Mouse (Mus musculus) spleen, adult 2 months (tissue): ENCODE data around the gene Tmcc1. TPM values are rescaled to one million over a fixed set of nuclear protein-coding genes. Genes with fewer than 3 reads are reported as not detected.

ENCODE experiments used
- DNase-seq, 2 experiments: peaks; one replicate each; pipeline versions ENCODE4 v3.0.0 to v3.0.0-alpha.2; 2012 to 2021; ENCODE audit warnings: low spot score in 2 of 2, low read depth in 1 of 2
- H3K27ac ChIP-seq: fragments of 200-500 bp; 2 replicates; pipeline ENCODE4 v1.5.1; 2012; ENCODE audit warnings: low read length, inconsistent platforms; ENCODE audit not compliant: insufficient read depth
- H3K27me3 ChIP-seq: fragments of 200-500 bp; 2 replicates; pipeline ENCODE4 v1.6.1; 2012; ENCODE audit warnings: mild to moderate bottlenecking, moderate library complexity, low read length, inconsistent platforms; ENCODE audit not compliant: control insufficient read depth, insufficient read depth
- H3K36me3 ChIP-seq: fragments of 200-500 bp; 2 replicates; pipeline ENCODE4 v1.6.1; 2012; ENCODE audit warnings: mild to moderate bottlenecking, low read length, inconsistent platforms; ENCODE audit not compliant: control insufficient read depth, insufficient read depth
- H3K4me1 ChIP-seq: fragments of 200-500 bp; 2 replicates; pipeline ENCODE4 v1.6.1; 2011; ENCODE audit warnings: inconsistent platforms; ENCODE audit not compliant: control insufficient read depth, insufficient read depth, insufficient read length
- H3K4me3 ChIP-seq: fragments of 200-500 bp; 2 replicates; pipeline ENCODE4 v1.5.1; 2011; ENCODE audit warnings: mild to moderate bottlenecking, inconsistent platforms; ENCODE audit not compliant: insufficient read depth, insufficient read length; ENCODE audit errors: extremely low read depth
- CTCF ChIP-seq: fragments of 200-500 bp; IDR thresholded peaks from 2 replicates; pipeline ENCODE4 v1.5.1; 2011; ENCODE audit warnings: mild to moderate bottlenecking, inconsistent platforms; ENCODE audit not compliant: insufficient read depth, insufficient read length, insufficient replicate concordance; ENCODE audit errors: extremely low read depth
- POLR2A ChIP-seq: fragments of 200-500 bp; IDR thresholded peaks from 2 replicates; pipeline ENCODE4 v1.6.1; 2011; ENCODE audit warnings: low read depth, low read length, inconsistent platforms
- WGBS: fragments of 180-500 bp; shearing (Covaris S2); methylation state at CpG from one replicate; pipeline ENCODE4 v1.1.7; 2018; 5-methylcytosine and 5-hydroxymethylcytosine counted together
- polyA plus RNA-seq: library from polyadenylated mRNA; depleted of rRNA; stranded (reverse); fragments of >200 nt; gene quantifications from 2 replicates; pipeline ENCODE4 v1.2.3, GENCODE M21; 2012

The Tmcc1 gene
- polyA plus RNA-seq, 1 experiment, result 7.6 TPM

DNA sequence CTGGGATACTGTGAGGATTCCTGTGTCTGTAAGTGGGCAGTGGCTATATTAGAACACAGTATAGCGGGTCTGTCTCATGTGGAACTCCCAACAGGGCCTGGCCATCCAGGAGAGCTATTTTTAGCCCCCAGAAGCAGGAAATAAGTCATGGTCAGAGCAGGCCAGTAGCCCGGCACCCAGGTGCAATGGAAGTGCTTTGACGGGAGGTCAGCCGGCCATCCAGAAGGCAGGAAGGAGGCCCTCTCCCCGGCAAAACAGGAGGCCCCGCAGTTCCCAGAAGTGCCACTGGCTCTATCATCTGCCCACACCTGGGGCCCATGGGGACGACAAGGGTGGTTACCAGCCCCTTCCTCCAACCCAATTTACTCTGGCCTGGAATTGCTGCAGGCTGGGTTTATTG lies 189.2 kb downstream of the Tmcc1 start:
- WGBS, result 37% methylated on average over 7 of the region's 7 CpGs
- DNase-seq, result no peak
- H3K36me3 ChIP-seq, result no peaks in the 10 kb centered on the region
- peak overlapping the region; percentile 44; the same call in 1 of the 2 replicates for H3K27ac ChIP-seq
- no peak for TF ChIP-seq POLR2A
- no peak for TF ChIP-seq CTCF
- H3K27me3 ChIP-seq, result no peaks in the 10 kb centered on the region
- H3K4me3 ChIP-seq, result no peak overlapping the region
- peaks cover 9% of the 10 kb centered on the region; the same call in 1 of the 2 replicates for H3K4me1 ChIP-seq

DNA sequence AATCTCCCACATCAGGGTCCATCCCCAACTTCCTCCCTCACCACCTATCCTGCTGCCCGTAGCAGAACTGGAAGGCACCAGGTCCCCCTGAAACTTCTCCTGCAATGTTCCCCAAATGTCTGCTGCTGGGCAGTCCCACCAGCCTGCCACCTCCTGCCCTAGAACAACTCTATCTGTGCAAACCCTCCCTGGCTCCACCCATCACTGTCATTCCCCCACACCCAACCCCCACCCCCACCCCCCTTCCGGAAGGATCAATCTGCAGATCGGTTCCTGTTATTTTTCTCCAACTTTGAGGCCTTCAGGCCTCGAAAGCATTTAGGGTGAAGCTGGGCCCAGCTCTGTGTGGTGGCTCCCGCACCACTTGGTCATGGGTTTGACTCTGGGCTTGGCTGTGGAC lies 189.8 kb downstream of the Tmcc1 start:
- H3K27ac ChIP-seq, result peak overlapping the region; percentile 44
- H3K4me3 ChIP-seq, result no peak overlapping the region
- no peak for DNase-seq
- peaks cover 9% of the 10 kb centered on the region; the same call in 1 of the 2 replicates for H3K4me1 ChIP-seq
- TF ChIP-seq POLR2A (no peak), CTCF (no peak)
- 20% methylated on average over 5 of the region's 5 CpGs for WGBS
- H3K27me3 ChIP-seq, result no peaks in the 10 kb centered on the region
- no peaks in the 10 kb centered on the region for H3K36me3 ChIP-seq

DNA sequence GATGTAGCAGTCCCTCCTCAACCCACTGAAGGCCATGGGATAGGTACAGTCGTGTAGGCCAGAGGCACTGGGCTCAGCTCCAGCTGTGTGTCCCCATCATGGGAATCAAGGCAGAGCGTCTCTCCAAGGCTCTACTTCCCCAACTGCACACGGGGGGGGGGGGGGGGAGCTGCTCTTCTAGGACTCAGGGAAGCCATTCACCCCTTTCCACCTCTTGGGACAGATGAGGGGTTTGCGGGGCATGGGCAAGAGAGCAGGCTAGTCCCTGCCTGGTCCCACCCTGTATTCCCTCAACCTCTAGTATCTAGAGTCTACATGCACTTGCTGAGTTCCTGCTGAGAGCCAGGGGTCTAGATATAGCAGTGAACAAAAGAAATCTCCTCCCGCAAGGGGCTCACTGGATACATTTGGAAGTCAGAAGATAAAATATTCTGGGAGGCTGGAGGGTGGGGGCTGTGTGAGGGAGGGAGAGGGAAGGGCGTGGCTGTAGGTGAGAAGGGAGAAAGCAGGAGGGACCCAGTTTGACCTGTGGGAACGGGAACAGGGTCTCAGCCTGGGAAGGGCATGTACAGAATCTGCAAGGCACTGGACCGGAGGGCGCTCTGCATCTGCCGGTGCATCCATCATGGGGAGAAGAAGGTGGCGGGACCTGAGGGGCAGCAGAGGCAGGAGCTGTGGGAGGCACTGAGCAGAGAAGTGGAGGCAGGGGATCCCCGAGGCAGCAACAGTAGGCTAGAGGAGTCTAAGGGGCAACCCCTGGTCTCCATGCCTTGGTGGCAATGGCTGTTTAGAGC lies 190.8 kb downstream of the Tmcc1 start:
- TF ChIP-seq CTCF, result no peak
- TF ChIP-seq POLR2A, result no peak
- WGBS, result 83% methylated on average over 12 of the region's 12 CpGs

DNA sequence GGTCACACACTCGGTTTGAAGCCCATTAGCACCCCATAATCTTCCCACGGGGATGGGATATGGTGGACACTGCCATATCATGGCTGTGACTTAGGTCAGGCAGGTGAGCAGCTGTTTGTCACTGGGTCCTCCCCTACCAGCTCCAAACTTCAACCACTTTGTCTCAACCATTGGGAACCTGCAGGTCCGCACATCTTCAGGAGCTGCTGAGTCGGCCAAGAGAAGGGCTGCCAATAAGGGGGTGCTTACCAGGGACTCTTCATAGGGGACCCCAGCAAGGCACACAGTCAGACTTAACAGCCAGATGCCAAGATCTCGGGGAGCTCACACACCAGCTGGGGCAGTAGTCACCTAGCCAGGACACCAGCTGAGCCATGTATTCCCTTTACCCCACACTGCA lies 192.4 kb downstream of the Tmcc1 start:
- no peak overlapping the region for H3K4me3 ChIP-seq
- H3K4me1 ChIP-seq, result peaks cover 15% of the 10 kb centered on the region; the same call in 1 of the 2 replicates
- no peaks in the 10 kb centered on the region for H3K36me3 ChIP-seq
- no peak overlapping the region for H3K27ac ChIP-seq
- 90% methylated on average over 5 of the region's 5 CpGs for WGBS
- no peak for DNase-seq
- TF ChIP-seq POLR2A, result no peak
- TF ChIP-seq CTCF, result no peak
- no peaks in the 10 kb centered on the region for H3K27me3 ChIP-seq

More for the DNA sequence above, 190.8 kb downstream of the Tmcc1 start:
- DNase-seq, result no peak
- H3K36me3 ChIP-seq, result no peaks in the 10 kb centered on the region
- no peak overlapping the region for H3K27ac ChIP-seq
- H3K4me1 ChIP-seq, result peaks cover 9% of the 10 kb centered on the region; the same call in 1 of the 2 replicates
- no peak overlapping the region for H3K4me3 ChIP-seq
- no peaks in the 10 kb centered on the region for H3K27me3 ChIP-seq

DNA sequence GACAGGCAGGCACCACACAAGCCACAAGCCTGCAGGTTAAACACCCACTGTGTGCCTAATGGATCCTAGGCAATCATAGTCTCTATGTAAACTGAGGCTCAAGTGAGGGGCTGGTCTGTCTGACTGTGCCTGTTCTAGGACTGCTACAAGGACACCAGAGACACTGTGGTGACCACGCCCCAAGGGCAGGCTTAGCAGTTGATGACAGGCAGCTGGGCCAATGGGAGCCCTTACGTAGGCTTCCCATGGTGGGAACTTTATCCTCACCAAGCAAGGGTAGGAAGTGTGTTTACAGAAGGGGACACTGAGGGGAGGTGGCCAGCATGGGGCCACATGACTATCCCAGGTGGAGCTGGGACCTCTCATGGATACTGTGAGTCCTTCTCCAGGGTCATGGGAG lies 194.1 kb downstream of the Tmcc1 start:
- Histone ChIP-seq H3K27me3 (peaks cover 2% of the 10 kb centered on the region; the same call in 1 of the 2 replicates), H3K27ac (no peak overlapping the region), H3K4me3 (no peak overlapping the region), H3K36me3 (no peaks in the 10 kb centered on the region), H3K4me1 (peaks cover 22% of the 10 kb centered on the region)
- WGBS, result 94% methylated on average over 2 of the region's 2 CpGs
- no peak for TF ChIP-seq POLR2A
- no peak for TF ChIP-seq CTCF
- no peak for DNase-seq

DNA sequence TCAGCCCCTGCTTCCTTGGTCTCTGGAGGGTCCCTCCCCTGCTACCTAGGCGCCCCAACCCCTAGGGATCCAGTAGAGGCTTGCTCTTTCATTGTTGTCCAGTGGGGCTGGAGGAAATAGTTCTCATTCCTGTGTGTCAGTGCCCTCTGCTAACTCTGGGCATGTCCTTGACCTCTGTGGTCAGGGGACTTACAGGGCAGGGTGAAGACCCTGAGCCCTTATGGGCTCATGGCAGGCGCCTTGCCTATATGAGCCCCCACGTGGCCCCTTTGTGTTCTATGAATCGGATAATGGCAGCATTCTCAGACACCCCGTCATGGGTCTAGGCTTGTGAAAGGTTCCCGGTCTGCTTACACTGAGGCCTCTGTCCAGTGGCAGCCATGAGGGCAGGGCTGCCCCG lies 194.5 kb downstream of the Tmcc1 start:
- no peak overlapping the region for H3K4me3 ChIP-seq
- DNase-seq, result no peak
- 86% methylated on average over 7 of the region's 7 CpGs for WGBS
- peaks cover 6% of the 10 kb centered on the region for H3K27me3 ChIP-seq
- TF ChIP-seq POLR2A, result no peak
- TF ChIP-seq CTCF, result no peak
- H3K27ac ChIP-seq, result no peak overlapping the region
- H3K36me3 ChIP-seq, result no peaks in the 10 kb centered on the region
- peaks cover 25% of the 10 kb centered on the region for H3K4me1 ChIP-seq

DNA sequence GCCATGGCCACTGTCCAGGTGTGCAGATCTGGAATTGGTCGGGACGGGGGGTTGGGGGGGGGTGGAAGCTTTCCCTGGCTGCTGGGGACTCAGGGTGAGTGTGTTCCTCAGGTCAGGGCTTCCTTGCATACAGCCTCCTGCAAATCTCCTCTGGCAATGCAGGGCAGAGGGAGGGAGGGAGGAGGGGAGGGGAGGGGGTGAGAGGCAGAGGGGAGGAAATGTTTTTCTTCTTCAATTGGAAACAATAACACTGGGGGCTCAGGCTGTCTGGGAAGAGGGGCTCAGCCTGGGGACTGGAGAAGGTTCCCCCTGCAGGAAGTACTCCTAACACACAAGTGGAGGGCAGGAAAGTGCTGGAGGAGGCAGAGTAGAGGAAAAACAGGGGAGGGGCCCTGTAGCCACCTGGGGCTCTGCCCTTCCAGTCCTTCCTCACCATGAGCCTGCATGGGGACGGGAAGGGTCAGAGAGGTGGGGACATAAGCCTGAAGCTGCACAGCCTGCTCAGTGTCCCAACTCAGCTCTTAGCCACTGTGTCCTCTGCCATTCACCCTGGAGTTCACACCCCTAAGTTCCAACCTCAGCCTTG lies 195.5 kb downstream of the Tmcc1 start:
- no peak for TF ChIP-seq POLR2A
- no peak for TF ChIP-seq CTCF
- 65% methylated on average over 3 of the region's 3 CpGs for WGBS
- peaks cover 11% of the 10 kb centered on the region for H3K27me3 ChIP-seq
- DNase-seq, result no peak
- H3K4me1 ChIP-seq, result peaks cover 25% of the 10 kb centered on the region
- H3K27ac ChIP-seq, result no peak overlapping the region
- H3K36me3 ChIP-seq, result no peaks in the 10 kb centered on the region
- no peak overlapping the region for H3K4me3 ChIP-seq
